Mouse (Mus musculus) E14TG2a.4 (cell line): ENCODE data around the gene Pbxip1.

Source experiments
- CTCF ChIP-seq: conservative IDR thresholded peaks from 2 replicates; pipeline ENCODE4 v1.5.1; 2014; ENCODE audit warnings: low read length
- NANOG ChIP-seq: IDR thresholded peaks from 2 replicates; pipeline ENCODE4 v1.6.1; 2014; ENCODE audit warnings: borderline replicate concordance, low read length, mixed read lengths
- POU5F1 ChIP-seq: IDR thresholded peaks from 2 replicates; pipeline ENCODE4 v1.6.1; 2014; ENCODE audit warnings: low read length, borderline replicate concordance

GRCm38 (mm10) chr3:89408448-89408847, 28.1 kb upstream of the Pbxip1 start:
- TF ChIP-seq CTCF = 0 out of 2 replicates have a peak, but pooled peaks have one; percentile 5
- no peak for TF ChIP-seq POU5F1
- TF ChIP-seq NANOG = no peak
